Mouse (Mus musculus) gastrocnemius, postnatal 36 days (tissue): Measurements from ENCODE around the gene AC134908.4. TPM values are rescaled to one million over a fixed set of nuclear protein-coding genes. Genes with fewer than 3 reads are reported as not detected.
"Not testable (repeated sequence)": the region's sequence is repeated elsewhere in the genome, so short reads cannot be mapped to it uniquely, and the experiment has no call there.

Source experiments
- DNase-seq, 2 experiments: peaks; one replicate each; pipeline ENCODE4 v3.0.0; 2022
- intact Hi-C: fragments of 180-260 bp; cut with DNase I; formaldehyde crosslinking; loops from one replicate; pipeline ENCODE4 v1.15.1; 2025
- microRNA-seq, 2 experiments: library from miRNA; unstranded; fragments of <30 nt; microRNA quantifications; one replicate each; pipeline ENCODE4 v1.2.0; 2021
- total RNA-seq, 2 experiments: library from RNA; stranded (reverse); gene quantifications; 2 replicates each; pipeline ENCODE4 v1.2.3; 2021

The AC134908.4 gene
- total RNA-seq, 2 experiments from 2014 or later, result not detected

- no peak for DNase-seq
- intact Hi-C loops, result no loop called here
Measured at GRCm38 (mm10) chr17:25748238-25748637, 47.2 kb downstream of the AC134908.4 start.

- intact Hi-C loops, result no loop called here
- no peak for DNase-seq
Measured at GRCm38 (mm10) chr17:25744311-25744710, 51.1 kb downstream of the AC134908.4 start.

- no peak for DNase-seq
- intact Hi-C loops, result no loop called here
Measured at GRCm38 (mm10) chr17:25743831-25744230, 51.6 kb downstream of the AC134908.4 start.

GRCm38 (mm10) chr17:25741471-25741870, 54.0 kb downstream of the AC134908.4 start:
- intact Hi-C loops, DNase-seq: not testable (repeated sequence)

Small RNA genes lying within 50 kb of the gene (microRNA-seq; reads per million reads assigned to microRNA genes)
- gene Gm25083, result 0 reads per million in 2 experiments
- 0 reads per million in 2 experiments for gene Mir3082
- gene Mir6966, result 0 reads per million in 2 experiments

Other genes with a start within 250 kb of the AC134908.4 start
- 1 to 10 TPM; 1.9 to 2.0 TPM for gene Sox8, start 225.0 kb downstream of the AC134908.4 start, total RNA-seq
- 10 to 100 TPM; 13.1 to 13.9 TPM for gene Lmf1, start 216.6 kb downstream of the AC134908.4 start, total RNA-seq
- gene Gng13, start 78.5 kb downstream of the AC134908.4 start, total RNA-seq, result not detected
- gene Chtf18, start 68.2 kb downstream of the AC134908.4 start, total RNA-seq, result under 1 TPM; 0.41 to 0.49 TPM
- gene Rpusd1, start 68.0 kb downstream of the AC134908.4 start, total RNA-seq, result 1 to 10 TPM; 2.5 to 3.1 TPM
- not detected for gene Mslnl, start 59.6 kb downstream of the AC134908.4 start, total RNA-seq
- under 1 TPM in 1 of 2 experiments, not detected in 1; 0.44 TPM for gene Msln, start 41.3 kb downstream of the AC134908.4 start, total RNA-seq
- gene Narfl, start 21.9 kb downstream of the AC134908.4 start, total RNA-seq, result 10 to 100 TPM; 26.0 to 30.5 TPM
- gene Haghl, start 10.0 kb downstream of the AC134908.4 start, total RNA-seq, result 10 to 100 TPM in 1 of 2 experiments, 1 to 10 TPM in 1; 8.7 to 10.1 TPM
- not detected for gene Ccdc78, start 9.1 kb downstream of the AC134908.4 start, total RNA-seq
- 10 to 100 TPM; 34.8 to 38.9 TPM for gene Fam173a, start 2.8 kb downstream of the AC134908.4 start, total RNA-seq
- 10 to 100 TPM; 48.4 to 50.8 TPM for gene Metrn, start 1.5 kb upstream of the AC134908.4 start, total RNA-seq
- gene Fbxl16, start 13.4 kb upstream of the AC134908.4 start, total RNA-seq, result 1 to 10 TPM; 1.2 to 1.5 TPM
- gene Wdr24, start 28.0 kb upstream of the AC134908.4 start, total RNA-seq, result 1 to 10 TPM; 8.9 to 9.3 TPM
- 10 to 100 TPM; 13.4 to 13.6 TPM for gene Jmjd8, start 33.2 kb upstream of the AC134908.4 start, total RNA-seq
- 10 to 100 TPM; 85.4 to 86.0 TPM for gene Stub1, start 37.7 kb upstream of the AC134908.4 start, total RNA-seq
- gene Rhbdl1, start 41.6 kb upstream of the AC134908.4 start, total RNA-seq, result 10 to 100 TPM; 23.2 to 27.7 TPM
- gene Gm20683, start 46.1 kb upstream of the AC134908.4 start, total RNA-seq, result 10 to 100 TPM; 18.6 to 19.2 TPM
- 10 to 100 TPM; 63.4 to 68.4 TPM for gene Rhot2, start 49.2 kb upstream of the AC134908.4 start, total RNA-seq
- gene Wdr90, start 65.8 kb upstream of the AC134908.4 start, total RNA-seq, result 1 to 10 TPM in 1 of 2 experiments, under 1 TPM in 1; 0.39 to 1.6 TPM
- gene Mcrip2, start 73.1 kb upstream of the AC134908.4 start, total RNA-seq, result 100 to 1,000 TPM in 1 of 2 experiments, 10 to 100 TPM in 1; 87.2 to 102 TPM
- gene Mettl26, start 79.4 kb upstream of the AC134908.4 start, total RNA-seq, result 10 to 100 TPM; 28.9 to 32.2 TPM
- gene Wfikkn1, start 85.2 kb upstream of the AC134908.4 start, total RNA-seq, result under 1 TPM; 0.59 to 0.69 TPM
- 10 to 100 TPM in 1 of 2 experiments, 1 to 10 TPM in 1; 8.5 to 10.8 TPM for gene Rab40c, start 124.1 kb upstream of the AC134908.4 start, total RNA-seq
- 10 to 100 TPM; 24.1 to 27.4 TPM for gene Pigq, start 149.3 kb upstream of the AC134908.4 start, total RNA-seq
- not detected for gene Nhlrc4, start 149.3 kb upstream of the AC134908.4 start, total RNA-seq
- gene A930017K11Rik, start 156.9 kb upstream of the AC134908.4 start, total RNA-seq, result not detected
- 1 to 10 TPM; 5.4 to 6.5 TPM for gene Capn15, start 190.1 kb upstream of the AC134908.4 start, total RNA-seq